In genomic region chr14:118272594-118273555, GRCm38 (mm10) we compare ENCODE assay signal across 26 mouse cellular contexts. TPM values are rescaled to one million over a fixed set of nuclear protein-coding genes. Genes with fewer than 3 reads are reported as not detected.
A peak's percentile ranks its signal among the peaks of the same experiment; 100 is the strongest.
DNase-seq lines count a peak whose midpoint lies in the region; ATAC-seq and TF ChIP-seq lines count a peak whose summit lies in the region.
"Had no signal": no experiment of that assay in that cellular context is flagged by ENCODE, and none has a peak within 500 bp of the region (broad histone marks: within the 10 kb centered on the region; RNA-seq: fewer than 3 reads in every experiment).

No protein-coding gene starts in this region.

- H3K36me3 ChIP-seq in midbrain, embryonic 11.5 days (ENCODE audit: control insufficient read depth, insufficient read depth, low read length): no peaks in the 10 kb centered on the region
- H3K36me3 ChIP-seq in midbrain, embryonic 14.5 days (ENCODE audit: control insufficient read depth, insufficient read depth, low read length): no peaks in the 10 kb centered on the region
- H3K36me3 ChIP-seq in intestine, embryonic 16.5 days (ENCODE audit: control insufficient read depth, insufficient read depth, low read length): no peaks in the 10 kb centered on the region
- no peaks in the 10 kb centered on the region for H3K36me3 ChIP-seq in stomach, embryonic 15.5 days
- H3K36me3 ChIP-seq: embryonic facial prominence, embryonic 12.5 days; forebrain, embryonic 15.5 days; heart, embryonic 15.5 days; hindbrain, embryonic 10.5 days had no signal

- 87% methylated on average over 6 of the region's 6 CpGs for WGBS in midbrain, embryonic 11.5 days
- WGBS in midbrain, embryonic 14.5 days: 85% methylated on average over 6 of the region's 6 CpGs
- WGBS in intestine, embryonic 16.5 days: 65% methylated on average over 6 of the region's 6 CpGs
- 60% methylated on average over 6 of the region's 6 CpGs for WGBS in stomach, embryonic 15.5 days

- no peak overlapping the region for H3K27ac ChIP-seq in midbrain, embryonic 11.5 days (ENCODE audit: low read depth, low read length)
- H3K27ac ChIP-seq in midbrain, embryonic 14.5 days (replicated peaks; ENCODE audit: low read depth, low read length): no peak overlapping the region
- no peak overlapping the region for H3K27ac ChIP-seq in intestine, embryonic 16.5 days (ENCODE audit: low read length)
- H3K27ac ChIP-seq in stomach, embryonic 15.5 days: 0 out of 2 replicates have a peak overlapping the region, but pooled peaks have one; percentile 58
- H3K27ac ChIP-seq in layer of hippocampus, adult 2 months: no peak overlapping the region
- H3K27ac ChIP-seq: embryonic facial prominence, embryonic 12.5 days; forebrain, embryonic 15.5 days; heart, adult 2 months; heart, embryonic 15.5 days; hindbrain, embryonic 10.5 days; hindbrain, embryonic 14.5 days had no signal

- no peak overlapping the region for H3K9ac ChIP-seq in midbrain, embryonic 11.5 days (ENCODE audit: low read length)
- no peak overlapping the region for H3K9ac ChIP-seq in midbrain, embryonic 14.5 days (replicated peaks; ENCODE audit: low read length)
- no peak overlapping the region for H3K9ac ChIP-seq in intestine, embryonic 16.5 days (ENCODE audit: low read depth, low read length)
- H3K9ac ChIP-seq in stomach, embryonic 15.5 days: no peak overlapping the region
- H3K9ac ChIP-seq: embryonic facial prominence, embryonic 12.5 days; forebrain, embryonic 15.5 days; heart, embryonic 15.5 days; hindbrain, embryonic 14.5 days had no signal

- H3K4me1 ChIP-seq in midbrain, embryonic 11.5 days (ENCODE audit: control insufficient read depth, insufficient read depth, low read length): no peaks in the 10 kb centered on the region
- H3K4me1 ChIP-seq in midbrain, embryonic 14.5 days (ENCODE audit: control insufficient read depth, insufficient read depth, low read length): no peaks in the 10 kb centered on the region
- H3K4me1 ChIP-seq in intestine, embryonic 16.5 days (ENCODE audit: control insufficient read depth, insufficient read depth, low read length): no peaks in the 10 kb centered on the region
- no peaks in the 10 kb centered on the region for H3K4me1 ChIP-seq in stomach, embryonic 15.5 days
- H3K4me1 ChIP-seq: embryonic facial prominence, embryonic 12.5 days; forebrain, embryonic 15.5 days; heart, embryonic 15.5 days had no signal

- H3K27me3 ChIP-seq in midbrain, embryonic 11.5 days (ENCODE audit: control insufficient read depth, insufficient read depth, low read length): no peaks in the 10 kb centered on the region
- no peaks in the 10 kb centered on the region for H3K27me3 ChIP-seq in midbrain, embryonic 14.5 days (ENCODE audit: control insufficient read depth, insufficient read depth, low read length)
- H3K27me3 ChIP-seq in intestine, embryonic 16.5 days (replicated peaks; ENCODE audit: control insufficient read depth, insufficient read depth, low read length): no peaks in the 10 kb centered on the region
- H3K27me3 ChIP-seq in stomach, embryonic 15.5 days (replicated peaks): no peaks in the 10 kb centered on the region
- H3K27me3 ChIP-seq: CH12.LX; embryonic facial prominence, embryonic 12.5 days; forebrain, embryonic 15.5 days; heart, embryonic 15.5 days had no signal

- no peak for TF ChIP-seq CTCF in layer of hippocampus, adult 2 months (conservative IDR thresholded peaks at IDR 0.05)

- H3K4me2 ChIP-seq in midbrain, embryonic 11.5 days: no peak overlapping the region
- H3K4me2 ChIP-seq in midbrain, embryonic 14.5 days (ENCODE audit: low read length): no peak overlapping the region
- H3K4me2 ChIP-seq in intestine, embryonic 16.5 days (ENCODE audit: low read depth, low read length): no peak overlapping the region
- H3K4me2 ChIP-seq in stomach, embryonic 15.5 days: no peak overlapping the region
- H3K4me2 ChIP-seq: embryonic facial prominence, embryonic 12.5 days; forebrain, embryonic 15.5 days; heart, embryonic 11.5 days; heart, embryonic 15.5 days; hindbrain, embryonic 14.5 days had no signal

- DNase-seq in midbrain, embryonic 11.5 days (ENCODE audit: low spot score, missing footprints): peak; percentile 17
- no peak for DNase-seq in midbrain, embryonic 14.5 days
- no peak for DNase-seq in layer of hippocampus, adult 2 months (ENCODE audit: low spot score in 2 of 2)
- DNase-seq in thymus, postnatal 36 days: no peak
- no peak for DNase-seq in right cerebral cortex, postnatal 14 days
- DNase-seq: adrenal gland, adult 8-10 months; adrenal gland, postnatal 36 days; cerebellum, adult 11 months; cerebellum, adult 8-10 months; cerebellum, postnatal 14 days; gastrocnemius, postnatal 10 days; heart, adult 2 months; heart, postnatal 14 days had no signal

- no peak for ATAC-seq in midbrain, embryonic 11.5 days (ENCODE audit: low FRiP score)
- ATAC-seq in midbrain, embryonic 14.5 days (ENCODE audit: low FRiP score, low TSS enrichment): no peak
- ATAC-seq in intestine, embryonic 16.5 days: peak; percentile 72
- peak; percentile 85 for ATAC-seq in stomach, embryonic 15.5 days (ENCODE audit: insufficient read depth, low FRiP score, low read depth)
- ATAC-seq: forebrain, embryonic 15.5 days had no signal

- no peak overlapping the region for H3K4me3 ChIP-seq in midbrain, embryonic 11.5 days (ENCODE audit: low read depth, low read length)
- H3K4me3 ChIP-seq in midbrain, embryonic 14.5 days (replicated peaks; ENCODE audit: low read depth, low read length): no peak overlapping the region
- no peak overlapping the region for H3K4me3 ChIP-seq in intestine, embryonic 16.5 days (ENCODE audit: low read length)
- H3K4me3 ChIP-seq in stomach, embryonic 15.5 days (replicated peaks): no peak overlapping the region
- no peak overlapping the region for H3K4me3 ChIP-seq in layer of hippocampus, adult 2 months
- H3K4me3 ChIP-seq: embryonic facial prominence, embryonic 12.5 days; forebrain, embryonic 15.5 days; heart, adult 2 months; heart, embryonic 15.5 days; hindbrain, embryonic 10.5 days had no signal

- H3K9me3 ChIP-seq in midbrain, embryonic 11.5 days (ENCODE audit: control insufficient read depth, low read length): no peaks in the 10 kb centered on the region
- H3K9me3 ChIP-seq in midbrain, embryonic 14.5 days (ENCODE audit: control insufficient read depth, low read length): no peaks in the 10 kb centered on the region
- H3K9me3 ChIP-seq in intestine, embryonic 16.5 days (ENCODE audit: control insufficient read depth, low read length): no peaks in the 10 kb centered on the region
- H3K9me3 ChIP-seq in stomach, embryonic 15.5 days: no peaks in the 10 kb centered on the region
- H3K9me3 ChIP-seq: embryonic facial prominence, embryonic 12.5 days; forebrain, embryonic 15.5 days; heart, embryonic 15.5 days; hindbrain, embryonic 10.5 days had no signal

RNA-seq across cellular contexts. Expression of gene Gm9376, which starts 6.1 kb away (rescaled TPM):
- not detected in 2 replicates for polyA plus RNA-seq in midbrain, embryonic 11.5 days (2014; fragmentation: Nextera tagmentation; extraction: Ambion mirVana)
- polyA plus RNA-seq in midbrain, embryonic 14.5 days (2014; fragmentation: Nextera tagmentation; extraction: Ambion mirVana): not detected in 2 replicates
- not detected in 2 replicates for polyA plus RNA-seq in intestine, embryonic 16.5 days (2015; fragmentation: Nextera tagmentation; extraction: Ambion mirVana)
- not detected in 2 replicates for polyA plus RNA-seq in stomach, embryonic 15.5 days (2015; fragmentation: Nextera tagmentation; extraction: Ambion mirVana)
- not detected for total RNA-seq in layer of hippocampus, adult 2 months (2021)
- total RNA-seq: adrenal gland, adult 8-10 months; adrenal gland, postnatal 36 days; CH12.LX; gastrocnemius, postnatal 10 days; gastrocnemius, postnatal 4 days; heart, adult 2 months; heart, postnatal 14 days had no signal
- polyA plus RNA-seq: cortical plate, adult 2 months; embryonic facial prominence, embryonic 12.5 days; forebrain, embryonic 11.5 days; forebrain, embryonic 15.5 days; frontal cortex, adult 2 months; heart, adult 2 months; heart, embryonic 11.5 days; heart, embryonic 15.5 days; hindbrain, embryonic 10.5 days; hindbrain, embryonic 14.5 days had no signal

RNA-seq across cellular contexts. Expression of gene Sox21, which starts 36.0 kb away (rescaled TPM):
- 20.4 and 24.5 TPM in 2 replicates for polyA plus RNA-seq in midbrain, embryonic 11.5 days (2014; fragmentation: Nextera tagmentation; extraction: Ambion mirVana)
- polyA plus RNA-seq in midbrain, embryonic 14.5 days (2014; fragmentation: Nextera tagmentation; extraction: Ambion mirVana): 18.4 and 22.2 TPM in 2 replicates
- polyA plus RNA-seq in intestine, embryonic 16.5 days (2015; fragmentation: Nextera tagmentation; extraction: Ambion mirVana): not detected in 2 replicates
- 6.2 TPM in 2 replicates for polyA plus RNA-seq in stomach, embryonic 15.5 days (2015; fragmentation: Nextera tagmentation; extraction: Ambion mirVana)
- total RNA-seq in layer of hippocampus, adult 2 months (2021): 1 to 10 TPM; 7.6 to 9.7 TPM
- total RNA-seq: CH12.LX; gastrocnemius, postnatal 10 days; heart, adult 2 months had no signal
- polyA plus RNA-seq: heart, embryonic 15.5 days had no signal

Comparison
In these comparisons a context has a peak if more than half of its experiments do, and no peak if none do; other contexts are left out.
1. ATAC-seq: peak in intestine, embryonic 16.5 days (single experiment) and stomach, embryonic 15.5 days (single experiment); none in midbrain, embryonic 11.5 days (single experiment) and midbrain, embryonic 14.5 days (single experiment).